Mouse (Mus musculus) brain, embryonic 14.5 days (tissue): ENCODE results near the gene Ttll10. TPM values are rescaled to one million over a fixed set of nuclear protein-coding genes. Genes with fewer than 3 reads are reported as not detected.

Experiments
- DNase-seq: peaks from one replicate; pipeline ENCODE4 v3.0.0-alpha.2; 2011; ENCODE audit warnings: low read depth
- CTCF ChIP-seq: fragments of 200-500 bp; IDR thresholded peaks from 2 replicates; pipeline ENCODE4 v1.5.1; 2012; ENCODE audit warnings: inconsistent platforms, mild to moderate bottlenecking, moderate library complexity, borderline replicate concordance; ENCODE audit not compliant: insufficient read depth, insufficient read length; ENCODE audit errors: extremely low read depth
- POLR2A ChIP-seq: fragments of 200-500 bp; IDR thresholded peaks from 2 replicates; pipeline ENCODE4 v1.6.1; 2012; ENCODE audit warnings: mild to moderate bottlenecking, inconsistent platforms, borderline replicate concordance; ENCODE audit not compliant: poor library complexity, insufficient read depth, insufficient read length, severe bottlenecking; ENCODE audit errors: extremely low read depth
- polyA plus RNA-seq: library from polyadenylated mRNA; depleted of rRNA; stranded (reverse); fragments of >200 nt; gene quantifications from 2 replicates; pipeline ENCODE4 v1.2.3, GENCODE M21; 2012

Ttll10 gene
- polyA plus RNA-seq, 1 experiment = 0.05 TPM

- TF ChIP-seq POLR2A (no peak), CTCF (no peak)
- no peak for DNase-seq
These were observed 24.9 kb downstream of the Ttll10 start for GRCm38 (mm10) chr4:156034301-156034700.

GRCm38 (mm10) chr4:156033476-156034119 is 25.6 kb downstream of the Ttll10 start:
- peak; percentile 57 for DNase-seq
- no peak for TF ChIP-seq POLR2A
- TF ChIP-seq CTCF = peak; percentile 65; the same call in 1 of the 2 replicates

GRCm38 (mm10) chr4:156032856-156033255 is 26.4 kb downstream of the Ttll10 start:
- DNase-seq = no peak

GRCm38 (mm10) chr4:156031593-156032391 is 27.4 kb downstream of the Ttll10 start:
- TF ChIP-seq POLR2A = no peak
- TF ChIP-seq CTCF = no peak
- peak; percentile 95 for DNase-seq

More at GRCm38 (mm10) chr4:156032856-156033255, 26.4 kb downstream of the Ttll10 start:
- TF ChIP-seq CTCF (no peak), POLR2A (no peak)

- TF ChIP-seq CTCF = no peak
- DNase-seq = no peak
These were observed 28.0 kb downstream of the Ttll10 start for GRCm38 (mm10) chr4:156031255-156031592.

GRCm38 (mm10) chr4:156030651-156031118 is 28.5 kb downstream of the Ttll10 start:
- TF ChIP-seq CTCF (no peak), POLR2A (no peak)
- DNase-seq = peak; percentile 6

- TF ChIP-seq CTCF (no peak), POLR2A (no peak)
- no peak for DNase-seq
These were observed 30.6 kb downstream of the Ttll10 start for GRCm38 (mm10) chr4:156028580-156028979.

GRCm38 (mm10) chr4:156026013-156026412 is 33.2 kb downstream of the Ttll10 start, which contains the start of gene Tnfrsf18:
TSS of gene Tnfrsf18 (plus strand) at chr4:156026164.
- TF ChIP-seq CTCF (no peak), POLR2A (no peak)
- DNase-seq = peak; percentile 4

- no peak for TF ChIP-seq CTCF
- no peak for TF ChIP-seq POLR2A
- no peak for DNase-seq
These were observed 35.0 kb downstream of the Ttll10 start for GRCm38 (mm10) chr4:156024184-156024583.

GRCm38 (mm10) chr4:156023520-156023919 is 35.7 kb downstream of the Ttll10 start:
- no peak for TF ChIP-seq CTCF

GRCm38 (mm10) chr4:156021942-156022419 is 37.2 kb downstream of the Ttll10 start:
- no peak for TF ChIP-seq POLR2A
- TF ChIP-seq CTCF = no peak
- DNase-seq = no peak

More at GRCm38 (mm10) chr4:156023520-156023919, 35.7 kb downstream of the Ttll10 start:
- DNase-seq = no peak

- TF ChIP-seq POLR2A = no peak
- no peak for TF ChIP-seq CTCF
- DNase-seq = no peak
These were observed 37.8 kb downstream of the Ttll10 start for GRCm38 (mm10) chr4:156021381-156021780.

- TF ChIP-seq CTCF (no peak), POLR2A (no peak)
- DNase-seq = no peak
These were observed 39.4 kb downstream of the Ttll10 start for GRCm38 (mm10) chr4:156019771-156020170.
